30 mouse cellular contexts compared by ENCODE assay signal in genomic region chr12:107129232-107129631, GRCm38 (mm10).
DNase-seq lines count a peak whose midpoint lies in the region; ATAC-seq and TF ChIP-seq lines count a peak whose summit lies in the region.
"Had no signal": no experiment of that assay in that cellular context is flagged by ENCODE, and none has a peak within 500 bp of the region (broad histone marks: within the 10 kb centered on the region; RNA-seq: fewer than 3 reads in every experiment).

No protein-coding gene starts in this region.

- no peak for TF ChIP-seq EP300 in liver, postnatal 0 days (IDR thresholded peaks at IDR 0.05; ENCODE audit: low read depth)

- no peak overlapping the region for H3K27ac ChIP-seq in midbrain, embryonic 11.5 days (ENCODE audit: low read depth, low read length)
- no peak overlapping the region for H3K27ac ChIP-seq in midbrain, embryonic 13.5 days
- no peak overlapping the region for H3K27ac ChIP-seq in liver, postnatal 0 days (ENCODE audit: low read depth)
- H3K27ac ChIP-seq in forebrain, embryonic 14.5 days (ENCODE audit: low read depth, low read length) = no peak overlapping the region
- H3K27ac ChIP-seq: embryonic facial prominence, embryonic 13.5 days; forebrain, embryonic 10.5 days; heart, adult 2 months; heart, embryonic 13.5 days; hindbrain, embryonic 15.5 days; intestine, embryonic 15.5 days; kidney, postnatal 0 days; limb, embryonic 12.5 days; neural tube, embryonic 15.5 days had no signal

- H3K4me1 ChIP-seq in midbrain, embryonic 11.5 days (ENCODE audit: control insufficient read depth, insufficient read depth, low read length) = no peaks in the 10 kb centered on the region
- H3K4me1 ChIP-seq in midbrain, embryonic 13.5 days (replicated peaks) = peaks cover 15% of the 10 kb centered on the region
- H3K4me1 ChIP-seq in liver, postnatal 0 days (ENCODE audit: insufficient read depth) = no peaks in the 10 kb centered on the region
- no peaks in the 10 kb centered on the region for H3K4me1 ChIP-seq in forebrain, embryonic 14.5 days (ENCODE audit: control insufficient read depth, insufficient read depth, low read length)
- H3K4me1 ChIP-seq: intestine, embryonic 15.5 days; megakaryocyte, embryonic 14.5 days had no signal

- H3K4me2 ChIP-seq in midbrain, embryonic 11.5 days = no peak overlapping the region
- no peak overlapping the region for H3K4me2 ChIP-seq in midbrain, embryonic 13.5 days (replicated peaks)
- H3K4me2 ChIP-seq in liver, postnatal 0 days (ENCODE audit: low read depth, low read length) = no peak overlapping the region
- no peak overlapping the region for H3K4me2 ChIP-seq in forebrain, embryonic 14.5 days (ENCODE audit: low read length)
- H3K4me2 ChIP-seq: embryonic facial prominence, embryonic 13.5 days; heart, embryonic 13.5 days; hindbrain, embryonic 15.5 days; intestine, embryonic 15.5 days; limb, embryonic 12.5 days; neural tube, embryonic 15.5 days had no signal

- peak; percentile 35 for DNase-seq in midbrain, embryonic 11.5 days (ENCODE audit: low spot score, missing footprints)
- peak; percentile 65 for DNase-seq in thymus, postnatal 25 days
- DNase-seq in frontal cortex, postnatal 14 days (ENCODE audit: low spot score in 2 of 2) = no peak
- no peak for DNase-seq in liver, postnatal 0 days
- DNase-seq in forebrain, embryonic 14.5 days (ENCODE audit: low spot score) = no peak
- DNase-seq: adrenal gland, postnatal 25 days; cerebellum, adult 18-20 months; cerebellum, postnatal 10 days; heart, adult 2 months; heart, postnatal 14 days; kidney, adult 2 months; kidney, postnatal 4 days; layer of hippocampus, postnatal 36 days; lung, postnatal 4 days; midbrain, embryonic 14.5 days; right cerebral cortex, postnatal 25 days had no signal

- 75% methylated on average over 6 of the region's 6 CpGs for WGBS in midbrain, embryonic 11.5 days
- WGBS in midbrain, embryonic 13.5 days = 75% methylated on average over 6 of the region's 6 CpGs
- WGBS in liver, postnatal 0 days (ENCODE audit: insufficient replicate concordance) = 54% methylated on average over 6 of the region's 6 CpGs
- WGBS in forebrain, embryonic 14.5 days = 68% methylated on average over 6 of the region's 6 CpGs

- no peak for TF ChIP-seq CTCF in liver, postnatal 0 days (IDR thresholded peaks at IDR 0.05; ENCODE audit: low read depth)

- H3K36me3 ChIP-seq in midbrain, embryonic 11.5 days (ENCODE audit: control insufficient read depth, insufficient read depth, low read length) = no peaks in the 10 kb centered on the region
- no peaks in the 10 kb centered on the region for H3K36me3 ChIP-seq in midbrain, embryonic 13.5 days
- no peaks in the 10 kb centered on the region for H3K36me3 ChIP-seq in liver, postnatal 0 days (replicated peaks; ENCODE audit: insufficient read depth, low read length)
- no peaks in the 10 kb centered on the region for H3K36me3 ChIP-seq in forebrain, embryonic 14.5 days (ENCODE audit: control insufficient read depth, insufficient read depth, low read length)
- H3K36me3 ChIP-seq: embryonic facial prominence, embryonic 13.5 days; forebrain, embryonic 10.5 days; G1E; heart, embryonic 13.5 days; hindbrain, embryonic 15.5 days; intestine, embryonic 15.5 days; limb, embryonic 12.5 days; neural tube, embryonic 15.5 days had no signal

- no peak for ATAC-seq in midbrain, embryonic 11.5 days (ENCODE audit: low FRiP score)
- ATAC-seq in midbrain, embryonic 13.5 days = no peak
- peak; percentile 12 for ATAC-seq in CD4-positive, CD25-positive, alpha-beta regulatory T cell, adult 4 months
- ATAC-seq in inflammation-experienced regulatory T-cells, adult 6 months = peak; percentile 23
- ATAC-seq in liver, postnatal 0 days = no peak
- no peak for ATAC-seq in forebrain, embryonic 14.5 days
- ATAC-seq: forebrain, embryonic 16.5 days; intestine, embryonic 15.5 days had no signal

- no peak overlapping the region for H3K4me3 ChIP-seq in midbrain, embryonic 11.5 days (ENCODE audit: low read depth, low read length)
- H3K4me3 ChIP-seq in midbrain, embryonic 13.5 days (replicated peaks) = no peak overlapping the region
- no peak overlapping the region for H3K4me3 ChIP-seq in liver, postnatal 0 days (ENCODE audit: low read depth, low read length)
- H3K4me3 ChIP-seq in forebrain, embryonic 14.5 days (ENCODE audit: low read depth, low read length) = no peak overlapping the region
- H3K4me3 ChIP-seq: embryonic facial prominence, embryonic 13.5 days; forebrain, embryonic 10.5 days; heart, adult 2 months; heart, embryonic 13.5 days; hindbrain, embryonic 15.5 days; intestine, embryonic 15.5 days; limb, embryonic 12.5 days; megakaryocyte, embryonic 14.5 days; neural tube, embryonic 15.5 days had no signal

- H3K9ac ChIP-seq in midbrain, embryonic 11.5 days (ENCODE audit: low read length) = no peak overlapping the region
- no peak overlapping the region for H3K9ac ChIP-seq in midbrain, embryonic 13.5 days (replicated peaks)
- no peak overlapping the region for H3K9ac ChIP-seq in liver, postnatal 0 days (replicated peaks)
- no peak overlapping the region for H3K9ac ChIP-seq in forebrain, embryonic 14.5 days (ENCODE audit: low read length)
- H3K9ac ChIP-seq: embryonic facial prominence, embryonic 13.5 days; heart, embryonic 13.5 days; hindbrain, embryonic 15.5 days; intestine, embryonic 15.5 days; limb, embryonic 12.5 days; neural tube, embryonic 15.5 days had no signal

- no peaks in the 10 kb centered on the region for H3K27me3 ChIP-seq in midbrain, embryonic 11.5 days (ENCODE audit: control insufficient read depth, insufficient read depth, low read length)
- no peaks in the 10 kb centered on the region for H3K27me3 ChIP-seq in midbrain, embryonic 13.5 days
- no peaks in the 10 kb centered on the region for H3K27me3 ChIP-seq in liver, postnatal 0 days (ENCODE audit: insufficient read depth, low read length)
- H3K27me3 ChIP-seq in forebrain, embryonic 14.5 days (replicated peaks; ENCODE audit: control insufficient read depth, insufficient read depth, low read length) = no peaks in the 10 kb centered on the region
- H3K27me3 ChIP-seq: embryonic facial prominence, embryonic 13.5 days; heart, embryonic 13.5 days; hindbrain, embryonic 15.5 days; intestine, embryonic 15.5 days; limb, embryonic 12.5 days; megakaryocyte, embryonic 14.5 days; neural tube, embryonic 15.5 days had no signal

- H3K9me3 ChIP-seq in midbrain, embryonic 11.5 days (ENCODE audit: control insufficient read depth, low read length) = no peaks in the 10 kb centered on the region
- H3K9me3 ChIP-seq in midbrain, embryonic 13.5 days = no peaks in the 10 kb centered on the region
- H3K9me3 ChIP-seq in liver, postnatal 0 days (ENCODE audit: low read length) = no peaks in the 10 kb centered on the region
- H3K9me3 ChIP-seq in forebrain, embryonic 14.5 days (replicated peaks; ENCODE audit: control insufficient read depth, low read length) = no peaks in the 10 kb centered on the region
- H3K9me3 ChIP-seq: embryonic facial prominence, embryonic 13.5 days; forebrain, embryonic 10.5 days; heart, embryonic 13.5 days; hindbrain, embryonic 15.5 days; intestine, embryonic 15.5 days; limb, embryonic 12.5 days; neural tube, embryonic 15.5 days had no signal

Comparison
In these comparisons a context has a peak if more than half of its experiments do, and no peak if none do; other contexts are left out.
1. ATAC-seq: peak in CD4-positive, CD25-positive, alpha-beta regulatory T cell, adult 4 months (single experiment) and inflammation-experienced regulatory T-cells, adult 6 months (single experiment); none in midbrain, embryonic 11.5 days (single experiment), midbrain, embryonic 13.5 days (single experiment), liver, postnatal 0 days (single experiment) and forebrain, embryonic 14.5 days (single experiment).
2. DNase-seq: peak in midbrain, embryonic 11.5 days (single experiment) and thymus, postnatal 25 days (single experiment); none in frontal cortex, postnatal 14 days (0 of 2), liver, postnatal 0 days (single experiment) and forebrain, embryonic 14.5 days (single experiment).